Mouse (Mus musculus) heart, postnatal 0 days (tissue): ENCODE results near the gene Itpripl1.

Experiments
- CTCF ChIP-seq: IDR thresholded peaks from 2 replicates; pipeline ENCODE4 v1.5.1; 2016; ENCODE audit warnings: antibody characterized with exemption, control low read depth, low read depth
- EP300 ChIP-seq: IDR thresholded peaks from 2 replicates; pipeline ENCODE4 v1.6.1; 2016; ENCODE audit warnings: antibody characterized with exemption, low read depth

- TF ChIP-seq CTCF: no peak
- no peak for TF ChIP-seq EP300
These were observed 51.2 kb downstream of the Itpripl1 start for GRCm38 (mm10) chr2:127092000-127092399.
